Mouse (Mus musculus) bone marrow, adult 2 months (tissue): Measurements from ENCODE around the gene Olfr568. TPM values are rescaled to one million over a fixed set of nuclear protein-coding genes. Genes with fewer than 3 reads are reported as not detected.

Source experiments
- H3K27ac ChIP-seq: fragments of 200-500 bp; 2 replicates; pipeline ENCODE4 v1.5.1; 2012; ENCODE audit warnings: low read depth, mild to moderate bottlenecking, control low read depth, inconsistent platforms, low read length; ENCODE audit not compliant: control insufficient read depth, poor library complexity, insufficient read depth
- H3K4me1 ChIP-seq: fragments of 200-500 bp; 2 replicates; pipeline ENCODE4 v1.6.1; 2011; ENCODE audit warnings: low read length; ENCODE audit not compliant: control insufficient read depth, insufficient read depth
- H3K4me3 ChIP-seq: fragments of 200-500 bp; replicated peaks from 2 replicates; pipeline ENCODE3; 2011; ENCODE audit warnings: mild to moderate bottlenecking, low read depth, low read length, control low read depth; ENCODE audit not compliant: control insufficient read depth
- CTCF ChIP-seq: fragments of 200-500 bp; IDR thresholded peaks from 2 replicates; pipeline ENCODE4 v1.5.1; 2011; ENCODE audit warnings: low read length, control low read depth; ENCODE audit not compliant: control insufficient read depth, insufficient read depth
- POLR2A ChIP-seq: fragments of 200-500 bp; IDR thresholded peaks from 2 replicates; pipeline ENCODE4 v1.6.1; 2011; ENCODE audit warnings: low read depth, mild to moderate bottlenecking, control low read depth, low read length, borderline replicate concordance; ENCODE audit not compliant: control insufficient read depth
- WGBS: fragments of 180-500 bp; shearing (Covaris S2); methylation state at CpG from one replicate; pipeline ENCODE4 v1.1.7; 2018; 5-methylcytosine and 5-hydroxymethylcytosine counted together
- polyA plus RNA-seq: library from polyadenylated mRNA; stranded (reverse); fragments of >200 nt; gene quantifications from 2 replicates; pipeline ENCODE4 v1.2.4, GENCODE M21; 2011; ENCODE audit warnings: low replicate concordance; ENCODE audit not compliant: missing spikeins, insufficient read depth, insufficient read length

Olfr568 gene
- polyA plus RNA-seq: not detected in 2 replicates

DNA sequence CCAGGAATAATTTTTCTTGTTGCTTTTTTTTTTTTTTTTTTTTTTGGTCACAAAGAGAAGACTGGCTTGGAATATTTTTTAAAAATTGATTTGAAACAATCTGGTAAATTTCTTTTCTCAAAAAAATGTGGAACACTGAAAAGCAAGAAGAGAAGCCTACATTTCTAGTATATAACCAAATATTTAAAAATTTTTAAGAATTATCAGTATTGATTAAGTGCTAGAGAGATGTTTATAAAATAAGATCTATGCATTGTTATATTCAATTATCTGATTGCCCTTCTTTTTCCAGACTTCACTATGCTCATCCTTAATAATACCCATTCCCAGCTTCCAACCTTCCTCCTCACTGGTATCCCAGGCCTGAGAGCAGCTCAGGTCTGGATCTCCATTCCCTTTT is at the start of gene Olfr568:
Olfr568 (plus strand) TSS at position 301 of the 400 bp plus-strand sequence.
- Histone ChIP-seq H3K4me3 (no peak within 1 kb of the TSS), H3K27ac (no peak within 1 kb of the TSS), H3K4me1 (no peaks in the 10 kb centered on the region)
- TF ChIP-seq CTCF: no peak
- TF ChIP-seq POLR2A: no peak

DNA sequence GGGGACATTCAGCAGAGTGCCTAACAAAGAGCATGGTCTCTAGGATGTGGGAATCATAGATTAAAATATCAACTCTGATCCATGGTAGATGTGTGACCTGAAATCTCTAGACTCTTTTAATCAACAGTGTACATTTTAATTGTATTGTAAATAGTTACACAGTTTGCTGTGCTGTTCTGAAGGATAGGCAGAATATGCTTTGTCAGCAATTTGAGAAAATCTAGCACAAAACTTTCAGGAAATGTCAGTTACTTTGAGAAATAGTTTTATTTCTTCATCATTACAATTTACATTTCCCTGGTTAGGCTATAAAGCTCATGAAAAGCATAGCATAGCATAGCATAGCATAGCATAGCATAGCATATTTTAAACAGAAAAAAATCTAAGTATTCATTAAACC is 21.1 kb upstream of the Olfr568 start:
- no peak for TF ChIP-seq POLR2A
- no peak for TF ChIP-seq CTCF
- H3K4me3 ChIP-seq: no peak overlapping the region
- H3K4me1 ChIP-seq: no peaks in the 10 kb centered on the region
- no peak overlapping the region for H3K27ac ChIP-seq

DNA sequence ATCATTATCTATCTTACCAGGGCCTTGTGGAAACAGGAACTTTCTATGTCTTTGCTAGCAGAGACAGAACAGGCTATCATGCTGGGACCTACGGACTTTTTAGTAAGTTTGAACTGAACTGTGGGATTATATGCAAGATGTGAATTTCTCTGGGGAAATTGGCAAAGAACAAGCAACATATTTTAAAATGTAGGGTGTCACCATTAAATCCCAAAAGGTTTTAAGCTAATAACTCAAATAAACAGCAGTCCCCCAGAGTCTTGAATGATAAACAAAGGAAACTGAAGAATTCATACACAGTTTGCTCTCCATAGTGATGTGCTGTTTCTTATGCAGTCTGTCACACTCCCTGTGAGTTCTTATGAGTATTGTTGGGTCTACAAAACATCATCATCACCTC is 18.3 kb upstream of the Olfr568 start, which contains the start of gene Olfr566:
Olfr566 (minus strand) TSS at position 101 of the 400 bp plus-strand sequence.
- Histone ChIP-seq H3K4me1 (no peaks in the 10 kb centered on the region), H3K27ac (no peak within 1 kb of the TSS), H3K4me3 (no peak within 1 kb of the TSS)
- 77% methylated on average over 1 of the region's 1 CpGs for WGBS
- no peak for TF ChIP-seq CTCF
- no peak for TF ChIP-seq POLR2A

DNA sequence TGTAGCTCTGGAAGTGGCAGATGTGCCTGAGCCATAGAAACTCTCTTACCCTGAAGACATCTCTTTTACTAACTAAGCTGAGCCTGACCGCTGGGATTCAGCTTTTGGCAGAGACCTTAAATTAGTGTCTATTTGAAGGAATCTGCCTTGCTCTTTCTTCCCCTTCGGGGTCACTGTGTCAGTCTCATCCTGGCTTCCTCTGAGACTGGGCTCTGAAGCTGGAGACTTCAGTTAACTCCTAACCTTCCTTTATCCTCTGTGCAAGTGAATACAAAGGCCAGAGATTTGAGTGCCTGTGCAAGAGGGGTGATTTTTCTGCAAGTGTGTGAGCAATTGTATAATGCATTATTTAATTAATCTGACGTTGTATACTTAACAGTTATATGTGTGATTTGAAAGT is 13.9 kb downstream of the Olfr568 start, which contains the start of gene Olfr569:
Olfr569 (minus strand) TSS at position 101 of the 400 bp plus-strand sequence.
- WGBS: 64% methylated on average over 3 of the region's 3 CpGs
- Histone ChIP-seq H3K4me1 (no peaks in the 10 kb centered on the region), H3K27ac (no peak within 1 kb of the TSS), H3K4me3 (no peak within 1 kb of the TSS)
- TF ChIP-seq POLR2A: no peak
- no peak for TF ChIP-seq CTCF

DNA sequence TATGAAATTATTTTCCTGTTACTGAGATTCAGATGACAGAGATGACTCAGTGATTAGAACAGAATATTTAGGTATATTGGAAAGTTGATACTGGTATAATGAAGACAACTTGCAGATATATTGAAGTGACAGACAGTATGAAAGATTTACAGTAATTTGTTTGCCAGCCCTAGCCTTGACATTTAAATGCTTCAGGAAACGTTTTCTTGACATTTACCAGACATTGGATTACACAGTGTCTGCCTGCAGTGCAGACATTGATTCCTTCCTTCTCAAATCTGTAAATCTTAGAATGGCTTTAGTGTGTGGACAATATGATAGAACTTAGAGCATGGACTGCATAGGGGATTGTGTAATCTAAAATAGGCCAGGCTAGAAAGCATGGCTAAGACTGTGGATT is 38.3 kb downstream of the Olfr568 start:
- 30% methylated on average over 1 of the region's 1 CpGs for WGBS
- H3K4me1 ChIP-seq: no peaks in the 10 kb centered on the region
- no peak overlapping the region for H3K4me3 ChIP-seq
- TF ChIP-seq POLR2A: no peak
- no peak for TF ChIP-seq CTCF
- no peak overlapping the region for H3K27ac ChIP-seq

DNA sequence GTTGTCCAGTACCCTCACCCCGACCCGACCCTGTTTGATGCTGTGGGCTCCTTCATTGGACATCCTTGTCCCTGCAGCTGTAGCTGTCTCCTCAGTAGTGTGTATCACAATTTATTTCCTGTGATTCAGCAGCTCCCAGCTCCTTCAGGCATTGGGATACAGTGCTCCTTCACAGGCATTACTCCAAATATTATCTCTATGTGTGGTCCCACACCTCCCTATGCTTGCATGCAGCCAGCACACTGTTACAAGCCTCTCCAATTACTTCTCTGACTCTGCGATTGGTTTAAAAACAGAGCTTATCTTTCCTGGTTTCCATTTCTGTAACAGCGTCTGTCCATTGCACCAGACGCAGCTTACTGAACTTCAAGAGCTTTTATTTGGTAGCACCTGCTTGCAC is 39.5 kb downstream of the Olfr568 start:
- no peaks in the 10 kb centered on the region for H3K4me1 ChIP-seq
- no peak for TF ChIP-seq CTCF
- TF ChIP-seq POLR2A: no peak
- no peak overlapping the region for H3K4me3 ChIP-seq
- H3K27ac ChIP-seq: no peak overlapping the region
- 71% methylated on average over 5 of the region's 5 CpGs for WGBS

DNA sequence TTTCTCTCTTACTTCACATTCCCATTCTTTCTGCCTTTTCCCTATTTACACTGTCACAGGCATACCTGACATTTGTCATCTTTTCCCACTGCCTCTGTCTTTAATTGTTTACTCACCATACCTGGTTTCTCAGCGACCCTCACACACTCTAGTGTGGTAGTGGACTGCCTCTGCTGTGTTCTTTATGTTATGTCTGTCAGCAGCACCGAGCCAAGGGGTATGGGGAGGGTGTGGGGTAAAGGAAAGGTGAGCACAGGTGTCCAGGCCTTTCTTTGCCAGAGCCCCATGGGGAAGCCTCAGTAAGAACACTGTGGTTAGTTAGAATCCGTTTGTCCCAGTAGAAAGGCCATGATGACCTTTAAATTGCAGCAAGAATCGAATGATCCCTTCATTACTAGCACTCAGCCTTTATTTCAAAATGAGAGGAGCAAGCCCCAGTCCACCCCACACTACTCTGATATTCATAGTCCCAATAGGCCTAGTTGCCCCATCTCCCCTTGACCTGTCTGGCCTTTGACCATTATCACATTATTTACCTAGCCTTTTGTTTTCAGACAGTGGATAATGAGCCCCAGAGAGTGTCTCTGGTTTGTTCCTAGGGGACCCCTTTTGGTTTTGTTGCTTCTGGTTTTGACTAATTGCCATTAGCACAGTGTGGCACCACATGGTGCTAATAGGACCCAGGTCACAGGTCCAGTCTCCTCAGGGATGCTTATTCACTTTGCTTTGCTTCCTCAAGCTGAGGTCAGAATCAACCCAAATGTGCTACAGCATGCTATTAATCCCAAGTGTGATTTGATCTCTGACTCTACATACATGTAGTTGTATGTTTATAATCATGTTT is 40.3 kb downstream of the Olfr568 start, which contains the start of gene Olfr571:
Olfr571 (minus strand) TSS at position 505 of the 844 bp plus-strand sequence.
- WGBS: 72% methylated on average over 4 of the region's 4 CpGs
- no peak within 1 kb of the TSS for H3K27ac ChIP-seq
- H3K4me3 ChIP-seq: no peak within 1 kb of the TSS
- TF ChIP-seq POLR2A: no peak
- TF ChIP-seq CTCF: no peak
- H3K4me1 ChIP-seq: no peaks in the 10 kb centered on the region

DNA sequence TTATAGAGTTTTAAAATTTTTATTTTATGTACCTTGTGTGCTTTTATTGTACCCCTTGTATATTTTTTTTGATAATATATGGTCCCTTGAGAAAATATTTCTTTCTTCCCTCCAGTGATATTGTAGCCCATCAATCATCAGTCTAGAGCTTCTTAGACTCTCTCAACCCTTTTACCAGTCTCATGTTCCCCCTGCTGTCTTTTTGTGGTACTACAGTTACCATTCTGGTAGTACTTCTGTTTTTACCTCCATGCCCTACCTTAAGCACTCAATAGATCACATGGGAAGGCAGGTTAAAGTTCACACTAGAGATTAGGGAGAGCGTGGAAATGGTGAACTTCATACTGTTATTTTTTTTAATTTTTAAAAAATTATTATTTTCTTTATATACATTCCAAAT is 42.7 kb downstream of the Olfr568 start:
- H3K4me1 ChIP-seq: no peaks in the 10 kb centered on the region
- 8% methylated on average over 1 of the region's 1 CpGs for WGBS
- TF ChIP-seq CTCF: no peak
- TF ChIP-seq POLR2A: no peak
- H3K4me3 ChIP-seq: no peak overlapping the region
- no peak overlapping the region for H3K27ac ChIP-seq
